Mouse (Mus musculus): ENCODE measurements at regions not wholly inside any gene's neighbourhood (a gene's known extent, or its start where the extent isn't known, plus 50 kb on each side); places are given as distances from the start of the nearest gene placed in this dataset.

GRCm38 (mm10) chr8:92014704-92015103 lies 212.8 kb upstream of the Irx3 start:
- no peak for TF ChIP-seq POLR2A (IDR thresholded peaks at IDR 0.05; ENCODE audit: extremely low read depth, insufficient read depth, low read length)
- TF ChIP-seq CTCF (IDR thresholded peaks at IDR 0.05; ENCODE audit: extremely low read depth, insufficient read depth, low read length), result no peak
